Mouse (Mus musculus): ENCODE measurements around the gene Rbm20.
A peak's percentile ranks its signal among the peaks of the same experiment; 100 is the strongest.
"Not testable (repeated sequence)": the region's sequence is repeated elsewhere in the genome, so short reads cannot be mapped to it uniquely, and the experiment has no call there.

The Rbm20 gene

DNA sequence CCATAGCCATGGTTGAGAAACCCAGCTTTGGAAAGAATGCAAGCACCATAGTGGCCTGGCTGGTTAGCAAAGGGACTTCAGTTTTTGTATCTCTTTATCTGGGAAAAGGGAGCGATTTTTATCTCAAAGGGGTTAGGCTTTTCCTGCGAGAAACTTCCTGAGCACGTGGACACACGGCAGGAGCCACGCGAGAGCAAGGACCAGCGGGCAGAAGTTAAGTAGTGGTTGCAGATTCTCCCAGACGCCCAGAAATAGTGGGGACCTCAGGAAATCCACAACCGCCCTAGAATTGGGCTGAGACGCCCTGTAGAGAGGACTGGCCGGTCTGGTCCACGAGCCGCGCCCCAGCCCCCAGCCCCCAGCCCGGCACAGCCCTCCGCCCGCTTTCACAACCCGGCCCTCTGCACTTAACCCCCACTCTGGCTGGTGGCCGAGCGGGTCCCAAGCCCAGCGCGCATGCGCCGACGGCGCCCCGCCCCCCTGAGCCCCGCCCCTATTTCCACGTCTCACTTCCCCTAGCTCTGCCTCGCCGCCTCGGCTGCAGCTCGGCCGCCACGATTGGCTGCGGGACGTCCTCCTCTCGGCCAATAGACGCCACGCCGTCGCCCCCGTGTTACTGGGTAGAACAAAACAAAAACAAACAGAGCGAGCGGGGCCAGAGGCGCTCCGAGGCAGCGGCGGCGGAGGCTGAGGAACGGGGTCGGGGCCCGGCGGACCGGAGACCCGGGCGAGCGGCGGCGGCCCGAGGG lies 225.8 kb downstream of the Rbm20 start:
- peak; percentile 88 to 90 for DNase-seq (ENCODE audit: low spot score in 2 of 2)

GRCm38 (mm10) chr19:53903507-53904321 lies 226.6 kb downstream of the Rbm20 start:
- DNase-seq (ENCODE audit: low spot score in 2 of 2): peak in 1 of 2 experiments; percentile 38

GRCm38 (mm10) chr19:53904833-53905480 lies 227.9 kb downstream of the Rbm20 start:
- DNase-seq (ENCODE audit: low spot score in 2 of 2): no peak

DNA sequence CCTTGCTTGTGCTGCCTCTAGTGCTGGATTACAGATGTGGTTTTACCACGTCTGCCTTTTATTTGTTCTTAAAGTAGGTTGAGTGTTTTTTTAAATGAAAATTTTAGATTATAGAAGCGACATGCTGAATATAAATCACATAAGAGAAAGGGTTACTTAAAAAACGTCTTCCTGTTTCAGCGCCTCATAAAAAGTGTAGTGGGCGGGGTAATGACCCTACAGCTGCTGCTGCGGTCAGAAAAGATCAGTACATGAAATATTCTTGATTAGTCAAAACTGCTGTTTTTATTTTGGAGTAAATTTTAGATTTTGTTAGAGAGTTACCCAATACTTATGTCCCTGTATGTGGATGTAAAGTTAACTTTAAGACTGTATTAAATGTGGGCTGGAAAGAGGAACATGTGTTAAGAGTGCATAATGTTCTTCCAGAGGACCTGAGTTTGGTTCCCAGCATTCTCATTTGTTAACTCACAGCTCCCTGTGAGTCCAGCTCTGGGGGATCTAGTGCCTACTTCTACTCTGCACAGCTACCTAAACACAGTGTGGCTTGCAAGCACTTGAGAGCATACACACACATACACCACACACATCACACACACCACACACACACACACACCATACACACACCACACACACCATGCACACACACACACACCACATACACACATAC lies 229.1 kb downstream of the Rbm20 start:
- no peak for DNase-seq (ENCODE audit: low spot score in 2 of 2)

GRCm38 (mm10) chr19:53906703-53907070 lies 229.6 kb downstream of the Rbm20 start:
- DNase-seq (ENCODE audit: low spot score in 2 of 2): not testable (repeated sequence)

- no peak for DNase-seq (ENCODE audit: low spot score in 2 of 2)
Observed at GRCm38 (mm10) chr19:53914950-53915349, 237.8 kb downstream of the Rbm20 start.
